Mouse (Mus musculus): ENCODE data around the gene Olfr70.

Gene Olfr70

DNA sequence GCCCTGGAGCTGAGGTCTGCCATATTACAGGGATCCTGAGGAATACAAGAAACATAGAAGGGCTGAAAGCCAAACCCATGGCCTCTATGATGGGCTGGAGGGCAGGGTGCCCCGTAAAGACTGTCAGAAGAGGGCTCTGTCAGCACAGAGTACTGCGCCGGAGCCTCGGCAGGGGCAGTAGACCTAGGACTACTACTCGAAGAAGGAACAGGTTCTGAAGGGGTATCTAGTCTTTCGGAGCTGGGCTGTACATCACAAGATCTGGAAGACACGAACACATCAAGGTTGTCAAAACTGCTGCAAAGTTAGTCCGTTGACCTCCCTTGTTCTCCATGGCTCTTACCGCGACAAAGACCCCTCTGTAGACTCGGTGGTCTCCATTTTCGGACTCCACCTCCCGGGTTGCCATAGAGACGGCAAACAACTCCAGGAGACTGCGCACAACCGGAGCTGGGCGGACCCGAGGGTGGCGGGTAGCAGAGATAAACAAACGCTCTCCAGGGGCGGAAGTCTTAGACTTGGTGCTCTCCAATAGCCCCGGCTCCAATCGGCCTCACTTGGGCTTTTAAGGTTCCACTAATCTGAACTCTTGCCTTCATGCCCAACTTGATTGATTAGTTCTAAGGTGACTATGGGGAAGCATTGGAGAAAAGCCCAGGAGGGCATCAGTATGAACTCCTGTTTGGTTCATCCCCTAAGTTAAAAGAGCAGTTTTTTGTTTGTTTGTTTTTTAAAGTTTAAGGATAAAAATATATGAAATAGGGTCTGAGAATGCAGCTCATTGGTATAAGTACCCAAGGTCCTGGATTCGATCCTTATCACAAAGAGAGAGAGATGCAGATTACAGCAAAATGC, 47.2 kb downstream of the Olfr70 start, which contains the start of gene Spag8:
Gene Spag8, minus strand, starts transcription at position 434 of the 855 bp plus-strand sequence.
- DNase-seq, result no peak

DNA sequence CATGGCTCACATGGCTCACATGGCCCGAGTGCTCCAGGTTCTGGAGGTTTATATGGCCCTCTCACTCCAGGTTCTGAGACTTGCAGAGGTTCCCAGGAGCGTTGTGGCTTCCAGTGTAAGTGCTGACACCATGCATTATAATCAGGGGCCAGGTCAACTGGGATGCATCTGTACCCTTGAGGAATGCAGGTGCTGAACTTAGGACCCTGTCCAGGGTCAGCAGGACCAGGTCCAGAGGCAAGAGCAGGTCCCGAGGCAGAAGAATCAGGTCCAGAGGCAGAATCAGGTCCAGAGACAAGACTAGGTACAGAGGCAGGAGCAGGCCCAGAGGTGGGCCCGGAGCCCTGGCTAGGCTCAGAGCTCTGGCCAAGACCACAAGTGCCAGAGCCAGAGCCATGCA, 47.9 kb downstream of the Olfr70 start:
- no peak for DNase-seq

- no peak for DNase-seq
These were observed 50.8 kb downstream of the Olfr70 start for GRCm38 (mm10) chr4:43649783-43650182.
